Mouse (Mus musculus): ENCODE measurements at regions not wholly inside any gene's neighbourhood (a gene's known extent, or its start where the extent isn't known, plus 50 kb on each side); places are given as distances from the start of the nearest gene placed in this dataset.

DNA sequence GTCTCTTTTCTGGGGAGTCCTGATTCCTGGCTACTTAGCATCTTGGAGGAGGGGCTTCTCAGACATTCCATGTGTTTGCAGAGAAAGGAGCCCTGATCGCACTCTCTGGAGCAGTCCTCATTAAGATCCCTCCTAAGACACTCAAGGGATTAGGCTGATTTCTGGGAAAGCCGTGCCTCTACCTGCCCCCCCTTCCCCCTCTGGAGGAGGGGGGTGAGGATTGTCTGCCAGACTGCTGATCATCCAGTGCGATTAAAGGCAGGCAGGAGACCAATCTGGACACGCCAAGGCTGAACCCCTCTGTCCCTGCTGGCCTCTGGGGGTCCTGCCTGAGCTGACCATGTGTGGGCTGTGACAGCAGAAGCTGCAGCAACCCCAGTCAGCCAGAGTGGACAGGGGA lies 65.4 kb downstream of the Vegfa start:
- DNase-seq: no peak

DNA sequence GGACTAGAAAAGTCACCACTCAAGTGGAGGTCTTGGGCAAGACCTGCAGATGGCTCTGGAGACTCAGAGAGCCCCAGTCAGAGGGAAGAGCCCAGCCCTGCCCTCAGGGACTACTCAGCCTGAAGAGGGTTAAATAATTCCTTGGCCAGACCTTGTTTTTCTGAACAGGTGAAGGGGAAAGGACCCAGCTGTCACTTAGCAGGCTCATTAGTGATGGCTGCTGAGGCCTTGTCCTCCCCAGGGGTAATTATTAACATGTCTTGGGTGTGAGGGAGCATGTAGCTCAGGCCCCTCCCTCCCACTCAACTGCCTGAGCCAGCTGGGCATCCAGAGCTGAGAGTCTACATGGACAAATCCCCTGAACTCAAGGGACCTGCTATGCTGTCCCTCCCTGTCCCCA lies 68.1 kb downstream of the Vegfa start:
- no peak for DNase-seq

DNA sequence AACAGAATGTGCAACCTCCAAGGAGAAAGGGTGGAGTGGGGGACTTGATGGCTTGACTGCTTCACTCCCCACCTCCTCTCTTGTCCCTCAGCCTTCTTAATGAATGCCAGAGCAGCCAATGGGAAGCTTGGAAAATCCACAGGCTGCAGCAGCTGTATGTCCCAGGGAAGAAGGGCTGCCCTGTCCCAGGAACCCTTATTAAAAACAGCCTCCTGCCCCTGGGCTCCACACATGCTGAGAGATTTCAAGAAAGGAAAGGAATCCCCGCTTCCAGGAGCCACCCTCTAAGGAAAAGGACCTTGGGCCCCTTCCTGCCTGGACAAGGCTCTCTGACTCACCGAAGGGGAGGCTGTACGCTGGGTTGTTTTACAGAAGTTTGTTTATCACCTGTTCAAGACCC lies 68.8 kb downstream of the Vegfa start:
- no peak for DNase-seq

DNA sequence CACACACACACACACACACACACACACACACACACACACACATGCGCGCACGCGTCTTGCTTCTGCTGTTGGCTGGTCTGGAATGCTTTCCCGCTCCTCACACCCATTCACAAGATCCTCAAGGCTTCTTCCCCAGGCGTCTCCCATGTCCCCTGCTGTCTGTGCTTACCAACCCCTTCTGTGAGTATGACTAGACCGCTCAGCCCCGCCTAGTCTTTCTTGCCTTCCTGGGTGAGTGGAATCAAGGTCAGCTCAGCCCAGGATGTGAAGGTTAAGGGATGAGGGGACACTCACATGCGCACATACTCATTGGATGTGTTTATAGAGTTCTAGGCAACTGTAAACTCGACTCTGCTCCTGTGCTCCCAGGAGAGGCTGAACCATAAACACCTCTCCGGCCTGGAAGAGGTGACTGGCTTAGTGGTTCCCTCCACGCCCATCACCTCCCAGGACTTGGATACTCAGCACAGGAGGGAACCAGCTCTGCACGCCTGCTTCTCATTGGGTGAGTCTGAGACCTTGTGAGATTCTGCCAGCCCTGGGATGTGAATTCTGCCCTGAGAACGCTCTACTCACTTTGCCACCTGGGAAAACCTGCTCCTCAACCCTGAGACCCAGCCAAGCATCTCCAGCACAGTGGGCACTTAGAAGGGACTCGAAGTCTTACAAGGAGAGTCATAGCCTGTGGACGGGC lies 70.4 kb downstream of the Vegfa start:
- no peak for DNase-seq

DNA sequence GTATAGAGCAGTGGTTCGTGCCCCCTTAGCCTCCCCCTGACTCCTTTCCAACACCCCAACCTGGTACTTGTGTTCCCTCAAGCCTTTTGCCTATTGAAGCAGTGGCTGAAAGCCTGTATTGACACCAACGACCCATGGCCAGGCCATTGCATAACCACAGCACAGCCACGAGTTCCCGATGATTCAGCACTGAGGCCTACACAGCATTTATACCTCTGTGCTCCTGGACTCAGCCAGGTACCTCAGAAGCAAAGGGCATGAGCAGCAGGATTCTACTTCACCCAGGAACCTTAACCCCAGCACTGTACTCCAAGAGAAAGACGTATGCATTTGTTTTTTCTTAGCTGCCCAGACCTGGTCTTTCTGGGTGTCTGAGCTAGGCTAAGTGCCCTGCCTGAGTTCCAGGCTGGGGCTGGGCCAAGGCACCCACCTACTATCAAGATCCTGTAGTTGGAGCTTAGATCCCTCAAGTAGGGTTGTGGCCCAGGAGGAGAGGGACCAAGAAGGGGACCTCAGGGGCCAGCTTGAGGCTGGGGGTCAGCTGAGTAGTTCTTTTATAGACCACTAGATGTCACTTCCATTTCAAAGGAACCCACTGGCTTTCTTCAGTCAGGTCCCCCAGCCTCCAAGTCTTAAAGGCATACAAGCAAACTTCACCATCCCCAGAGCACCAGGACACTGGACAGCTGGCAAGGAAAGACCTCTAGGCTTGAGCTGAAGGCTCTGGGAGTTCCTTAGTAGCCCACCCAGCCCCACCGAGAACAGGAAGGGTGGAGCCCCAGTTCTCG lies 73.9 kb downstream of the Vegfa start:
- no peak for DNase-seq

DNA sequence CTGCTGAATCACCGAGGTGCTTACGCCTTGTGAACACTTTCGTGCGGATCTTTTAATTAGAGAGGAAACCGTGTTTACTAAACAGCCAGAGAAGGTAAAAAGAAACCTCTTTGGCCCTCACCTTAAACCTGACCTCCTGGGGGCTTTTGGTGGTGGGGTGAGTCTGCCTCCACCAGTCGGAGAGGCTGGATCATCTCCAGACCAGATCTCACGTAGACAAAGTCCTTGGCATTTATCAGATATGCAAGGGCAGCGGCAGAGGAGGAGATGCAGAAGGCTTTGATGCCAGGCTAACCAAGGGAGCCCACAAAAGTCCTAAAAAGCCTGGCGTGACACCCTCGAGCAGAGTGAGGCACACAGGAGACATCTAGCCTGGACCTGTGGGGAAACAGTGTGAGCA lies 76.7 kb downstream of the Vegfa start:
- DNase-seq: no peak

DNA sequence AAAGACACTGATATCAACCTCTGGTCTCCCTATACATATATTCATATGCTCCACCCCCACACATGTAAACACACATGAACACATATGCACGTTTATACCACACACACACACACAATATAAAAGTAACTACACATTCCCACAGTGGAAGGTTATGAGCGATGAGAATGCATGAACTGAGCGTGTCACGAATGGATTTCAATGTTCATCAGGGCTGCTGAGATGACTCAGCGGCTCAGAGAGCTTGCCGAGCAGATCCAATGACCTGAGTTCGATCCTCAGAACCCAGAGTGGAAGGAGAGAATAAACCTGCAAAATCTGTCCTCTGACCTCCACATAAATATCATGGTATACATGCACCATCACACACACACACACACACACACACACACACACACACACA lies 77.3 kb downstream of the Vegfa start:
- DNase-seq: no peak

DNA sequence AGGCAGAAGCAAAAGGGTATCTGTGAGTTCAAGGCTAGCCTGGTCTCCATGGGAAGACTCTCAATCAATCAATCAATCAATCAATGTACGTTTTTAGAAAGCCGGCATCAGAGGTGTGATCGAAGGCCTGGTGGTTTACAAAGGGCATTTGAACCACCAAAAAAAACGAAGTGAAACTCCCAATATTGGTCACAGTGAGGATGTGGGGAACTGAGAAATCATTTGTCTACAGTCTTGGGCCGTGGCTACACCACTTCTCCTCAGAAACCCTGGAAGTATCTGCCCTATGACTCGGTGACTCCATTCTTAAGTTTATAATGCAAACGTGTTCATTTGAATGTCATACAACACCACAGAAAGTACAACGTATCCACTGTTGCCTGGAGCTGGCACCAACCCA lies 78.6 kb downstream of the Vegfa start:
- DNase-seq: no peak

DNA sequence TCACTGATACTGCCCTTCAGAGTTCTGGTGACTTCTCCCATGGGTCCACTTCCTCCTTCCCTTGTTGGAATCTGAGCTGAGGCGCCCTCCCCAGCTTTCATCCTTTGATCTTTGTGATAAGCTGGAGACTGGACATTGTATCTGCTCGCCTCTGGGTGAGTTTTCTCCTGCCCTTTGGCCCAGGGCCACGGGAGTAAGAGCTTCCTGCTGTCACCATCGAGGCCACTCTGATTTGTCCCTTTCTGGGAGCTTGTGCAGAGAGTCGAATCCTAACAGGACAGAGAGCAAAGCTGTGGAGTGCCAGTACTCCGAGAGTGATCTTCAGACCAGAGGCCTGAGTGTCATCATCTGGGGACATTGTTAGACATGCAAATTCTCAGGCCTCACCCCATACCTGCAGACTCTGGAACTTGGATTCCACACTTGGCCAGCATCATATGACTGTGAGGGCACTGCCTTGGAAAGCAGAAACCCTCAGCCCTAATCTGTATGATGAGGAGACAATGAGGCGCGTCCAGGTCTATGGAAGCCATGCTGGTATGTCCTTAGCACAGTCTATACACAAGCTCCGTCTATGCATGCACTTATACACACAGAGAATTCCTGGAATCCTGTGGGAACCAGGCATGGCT lies 81.5 kb downstream of the Vegfa start:
- DNase-seq: no peak

DNA sequence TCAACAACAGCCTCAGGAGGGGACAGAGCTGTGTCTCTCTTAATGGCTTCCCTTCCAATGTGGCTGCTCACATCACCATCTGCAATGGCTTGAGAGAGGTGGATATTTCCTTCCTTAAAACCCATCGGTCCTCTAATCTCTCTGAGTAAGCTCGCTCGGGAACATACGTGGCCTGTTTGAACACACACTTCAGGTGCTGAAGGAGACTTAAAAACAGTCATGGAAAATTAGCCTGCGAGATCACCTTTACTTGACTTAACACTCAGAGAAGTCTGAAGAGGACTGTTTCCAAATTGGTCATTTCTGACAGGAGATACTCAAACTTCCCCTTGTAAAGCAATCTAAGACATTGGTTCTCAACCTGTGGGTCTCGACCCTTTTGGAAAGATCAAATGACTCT lies 83.0 kb downstream of the Vegfa start:
- DNase-seq: no peak

DNA sequence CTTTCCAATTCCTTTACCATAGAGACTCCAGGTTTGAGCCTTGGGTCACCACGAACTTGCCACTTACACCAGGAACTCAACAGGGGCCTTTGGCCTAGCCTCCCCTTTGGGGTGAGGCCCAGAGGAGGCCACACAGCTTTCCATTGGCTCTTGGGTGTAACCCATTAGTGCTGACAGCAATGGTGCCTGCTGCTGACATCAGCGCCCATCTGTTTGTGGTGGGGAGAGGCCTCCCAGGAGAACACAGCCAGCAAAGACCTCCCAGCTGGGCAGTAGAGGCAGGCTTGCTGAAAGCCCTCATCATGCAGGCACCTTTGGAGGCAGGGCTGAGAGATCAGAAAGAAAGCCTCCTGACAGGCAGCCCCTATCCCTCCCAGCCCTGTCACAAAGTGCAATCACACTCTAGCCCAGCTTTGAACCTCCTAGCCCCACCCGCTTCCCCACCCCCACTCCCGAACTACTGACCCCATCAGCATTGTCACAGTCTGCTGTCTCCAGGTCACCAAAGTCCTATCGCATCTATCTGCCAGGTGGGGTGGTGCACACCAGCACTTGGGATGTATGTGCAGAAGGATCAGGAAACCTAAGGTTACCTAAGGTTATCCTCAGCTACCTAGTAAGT lies 83.7 kb downstream of the Vegfa start:
- no peak for DNase-seq

DNA sequence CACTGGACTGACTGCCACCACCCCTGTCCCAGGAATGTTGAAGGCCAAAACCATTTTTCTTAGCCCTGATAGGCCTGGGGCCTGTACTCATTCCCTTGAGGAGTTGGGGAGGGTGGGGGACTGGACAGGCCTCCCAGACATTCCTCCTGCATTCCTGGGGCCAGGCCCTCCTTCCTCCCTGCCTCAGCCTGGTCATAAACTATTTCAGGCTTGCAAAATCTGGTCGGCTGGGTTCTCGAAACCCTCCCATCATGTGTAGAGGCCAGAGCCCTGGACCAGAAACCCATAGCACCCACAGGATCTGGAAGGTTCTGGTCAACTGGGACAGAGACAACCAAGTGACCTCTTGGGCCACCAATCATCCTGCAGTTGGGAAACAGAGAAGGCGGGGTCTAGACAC lies 87.2 kb downstream of the Vegfa start:
- DNase-seq: no peak

DNA sequence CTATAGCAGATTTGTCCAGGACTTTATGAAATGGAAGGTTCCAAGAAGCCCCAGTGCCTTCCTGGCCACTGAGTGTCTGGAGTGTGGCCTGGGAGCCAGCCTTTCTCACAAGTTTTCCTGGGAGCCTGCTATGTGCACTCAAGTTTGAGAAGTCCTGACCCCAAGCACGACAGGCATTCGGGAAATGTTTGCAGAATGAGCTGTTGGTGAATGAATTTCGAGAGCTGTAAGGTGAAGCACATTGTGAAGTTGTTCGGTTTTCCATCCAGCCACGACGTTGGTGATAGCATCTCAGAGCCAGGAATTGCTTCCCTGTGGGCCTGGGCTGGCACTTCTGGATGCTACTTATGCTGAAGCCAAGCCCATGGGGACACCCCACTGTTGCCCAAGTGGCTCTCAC lies 88.9 kb downstream of the Vegfa start:
- DNase-seq: no peak

DNA sequence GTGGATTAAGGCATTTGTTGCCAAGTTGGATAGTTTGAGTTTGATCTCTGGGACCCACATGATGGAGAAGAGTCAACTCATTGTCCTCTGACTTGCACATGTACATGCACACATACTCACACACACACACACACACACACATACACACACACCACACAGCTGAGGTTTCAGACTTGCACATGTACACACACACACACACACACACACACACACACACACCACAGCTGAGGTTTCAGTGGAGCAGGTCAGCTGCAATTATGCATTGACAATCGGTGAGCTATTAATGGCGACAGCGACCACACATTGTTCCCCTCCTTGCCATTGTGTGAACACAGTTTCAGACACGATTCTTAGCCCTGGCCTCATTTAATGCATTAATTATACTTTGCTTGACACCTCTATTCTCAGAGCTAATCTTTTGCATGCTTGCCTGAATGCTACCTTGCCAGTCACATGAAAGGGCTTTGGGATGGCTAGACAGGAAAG lies 90.2 kb downstream of the Vegfa start:
- DNase-seq: no peak

DNA sequence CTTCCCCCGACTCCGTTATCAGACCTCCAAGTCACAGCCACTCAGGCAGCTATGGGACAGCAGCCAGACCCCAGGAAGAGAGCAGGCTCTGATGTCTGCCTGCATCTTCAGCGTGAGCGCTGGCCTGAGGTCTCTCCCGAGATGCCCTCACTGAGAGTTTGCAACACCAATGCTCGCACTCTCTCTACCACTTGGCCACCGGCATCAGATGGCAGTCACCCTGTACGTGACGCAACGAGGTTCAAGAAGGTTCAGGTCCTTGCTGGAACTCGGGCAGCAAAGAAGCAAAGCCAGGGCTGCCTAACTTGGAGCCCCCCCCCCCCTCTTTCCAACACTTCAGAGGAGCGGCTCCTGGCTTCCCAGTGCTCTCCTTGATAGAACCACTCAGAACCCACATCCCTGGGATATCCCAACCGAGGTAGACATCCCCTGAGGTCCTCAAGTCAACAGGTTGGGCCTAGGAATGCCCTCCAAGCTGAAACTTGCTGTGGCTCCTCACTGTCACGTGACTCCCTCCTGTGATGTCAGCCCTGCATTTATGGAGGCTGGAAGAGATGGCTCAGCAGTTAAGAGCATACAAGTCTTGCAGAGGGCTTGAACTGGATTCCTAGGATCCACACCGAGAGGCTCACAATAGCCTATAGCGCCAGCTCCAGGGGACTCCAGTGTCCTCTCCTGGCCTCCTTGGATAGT lies 91.9 kb downstream of the Vegfa start:
- no peak for DNase-seq

DNA sequence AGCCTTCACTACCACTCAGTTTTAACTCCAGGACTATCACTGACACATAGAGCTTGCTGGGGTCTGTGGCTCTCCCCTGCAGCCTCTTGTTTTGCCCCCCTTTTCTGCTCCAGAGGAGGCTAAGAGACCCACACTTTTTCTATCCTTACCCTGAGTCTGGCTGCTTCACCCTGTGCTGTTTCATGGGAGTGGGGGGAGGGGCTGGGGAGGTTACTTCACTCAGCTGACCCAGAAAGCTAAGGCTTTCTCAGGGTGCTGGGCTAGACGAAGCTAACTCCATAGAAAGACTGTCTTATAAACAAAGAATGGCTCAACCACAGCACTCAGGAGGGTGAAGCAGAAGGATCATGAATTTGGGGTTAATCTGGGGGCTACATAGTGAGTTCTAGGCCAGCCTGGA lies 93.9 kb downstream of the Vegfa start:
- no peak for DNase-seq

DNA sequence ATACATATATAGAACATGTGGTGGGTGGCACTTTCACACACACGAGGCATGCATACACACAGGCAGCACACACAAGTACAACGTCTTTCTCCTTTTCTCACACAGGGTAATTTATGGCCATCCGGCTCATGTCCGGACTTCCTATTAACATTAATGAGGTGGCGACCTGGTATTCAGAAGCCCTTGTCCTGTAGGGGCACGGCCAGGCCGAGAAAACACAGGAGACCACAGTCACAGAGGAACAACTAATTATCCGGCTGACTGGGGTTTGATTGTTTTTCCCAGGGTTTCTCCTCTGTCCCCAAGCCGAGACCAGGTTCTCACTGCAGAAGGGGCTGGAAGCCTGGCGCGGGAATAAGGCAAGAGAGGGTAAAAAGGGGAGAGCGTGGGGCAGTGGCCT lies 95.6 kb downstream of the Vegfa start:
- no peak for DNase-seq

DNA sequence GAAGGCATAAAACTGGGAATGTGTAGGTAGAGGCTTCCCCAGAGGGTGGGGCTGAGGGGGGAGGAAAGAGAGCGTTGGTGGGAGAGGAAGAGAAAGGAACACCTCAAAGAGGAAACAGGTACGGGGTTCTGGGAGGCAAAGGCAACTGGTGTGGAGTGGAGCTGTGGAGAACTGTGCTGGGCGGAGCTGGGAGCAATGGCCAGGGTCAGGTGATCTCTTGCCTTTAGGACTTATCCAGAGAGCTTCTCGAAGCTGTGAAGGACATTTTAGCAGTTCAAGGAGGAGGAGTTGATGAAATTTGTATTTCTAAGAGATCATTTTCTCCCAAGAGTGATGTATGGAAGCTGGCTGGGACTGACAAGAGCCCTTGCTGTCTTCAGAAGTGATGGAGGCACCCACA lies 96.9 kb downstream of the Vegfa start:
- DNase-seq: no peak

DNA sequence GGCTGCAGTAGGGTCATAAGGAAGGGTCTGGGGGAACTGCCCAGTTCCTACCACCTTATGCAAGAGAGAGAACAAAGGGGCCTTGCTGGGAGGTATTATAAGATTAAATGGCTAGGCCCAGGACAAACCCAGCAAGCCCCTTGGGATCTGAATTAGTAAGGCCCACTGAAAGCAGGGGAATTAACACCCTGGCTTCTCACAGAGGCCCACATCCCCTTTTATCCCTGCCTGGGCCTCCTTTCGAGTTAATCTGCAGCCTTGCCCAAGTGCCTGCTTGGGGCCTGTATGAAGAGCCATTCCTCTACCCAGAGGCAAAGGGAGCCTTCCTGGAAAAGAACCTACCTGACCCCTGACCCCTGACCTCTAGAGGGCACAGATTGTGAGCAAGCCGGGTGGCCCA lies 98.2 kb downstream of the Vegfa start:
- DNase-seq: no peak

DNA sequence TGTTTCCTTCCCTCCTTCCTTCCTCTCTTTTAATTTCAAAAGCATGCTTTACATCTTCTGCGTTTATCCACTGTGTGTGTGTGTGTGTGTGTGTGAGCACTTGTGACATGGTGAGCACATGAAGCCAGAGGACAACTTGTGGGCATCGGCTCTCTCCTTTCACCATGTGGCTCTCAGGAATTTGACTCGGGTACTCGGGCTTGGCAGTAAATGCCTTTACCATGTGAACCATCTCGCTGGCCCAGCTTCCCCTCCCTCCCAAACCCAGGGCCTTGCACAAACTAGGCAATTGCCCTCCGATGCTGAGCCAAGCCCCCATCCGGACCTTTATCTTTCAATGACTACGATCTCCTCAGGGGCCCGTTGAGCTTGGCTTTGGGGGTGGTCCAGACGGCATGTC lies 99.1 kb downstream of the Vegfa start:
- DNase-seq: no peak

DNA sequence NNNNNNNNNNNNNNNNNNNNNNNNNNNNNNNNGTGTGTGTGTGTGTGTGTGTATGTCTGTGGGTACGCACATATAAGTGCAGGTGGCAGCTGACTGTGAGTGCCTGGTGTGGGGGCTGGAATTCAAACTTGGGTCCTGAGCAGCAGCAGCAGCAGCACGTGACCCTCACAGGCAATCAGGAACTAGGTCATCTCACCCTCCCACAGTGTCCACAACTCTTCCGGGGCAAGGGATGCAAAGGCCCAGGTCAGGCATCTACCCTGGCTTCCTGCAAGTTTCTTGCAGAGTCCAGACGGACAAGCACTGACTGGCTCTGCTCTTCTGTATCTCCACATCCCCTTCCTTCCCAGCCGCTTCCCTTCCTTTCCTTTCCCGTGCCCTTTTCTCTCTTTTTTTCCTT lies 99.6 kb downstream of the Vegfa start:
- no peak for DNase-seq

DNA sequence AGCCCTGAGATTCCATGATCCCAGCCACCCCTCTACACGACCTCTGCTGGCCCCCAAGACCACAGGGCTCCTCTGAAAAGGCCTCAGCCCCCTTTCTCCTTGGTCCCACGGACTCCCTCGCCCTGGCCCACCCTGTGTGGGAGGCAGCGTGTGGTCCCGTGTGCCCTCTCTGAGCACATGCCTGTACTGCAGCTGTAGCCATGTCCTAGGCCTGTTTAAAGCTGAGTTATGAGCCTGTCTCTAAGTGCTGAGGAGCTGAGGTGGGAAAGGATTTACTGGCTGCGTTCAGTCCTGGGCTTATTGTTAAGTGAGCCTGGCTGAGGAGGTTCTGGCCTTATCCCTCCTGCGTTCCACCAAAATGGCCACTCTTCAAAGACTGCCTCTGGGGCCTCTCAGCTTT lies 102.6 kb downstream of the Vegfa start:
- no peak for DNase-seq

DNA sequence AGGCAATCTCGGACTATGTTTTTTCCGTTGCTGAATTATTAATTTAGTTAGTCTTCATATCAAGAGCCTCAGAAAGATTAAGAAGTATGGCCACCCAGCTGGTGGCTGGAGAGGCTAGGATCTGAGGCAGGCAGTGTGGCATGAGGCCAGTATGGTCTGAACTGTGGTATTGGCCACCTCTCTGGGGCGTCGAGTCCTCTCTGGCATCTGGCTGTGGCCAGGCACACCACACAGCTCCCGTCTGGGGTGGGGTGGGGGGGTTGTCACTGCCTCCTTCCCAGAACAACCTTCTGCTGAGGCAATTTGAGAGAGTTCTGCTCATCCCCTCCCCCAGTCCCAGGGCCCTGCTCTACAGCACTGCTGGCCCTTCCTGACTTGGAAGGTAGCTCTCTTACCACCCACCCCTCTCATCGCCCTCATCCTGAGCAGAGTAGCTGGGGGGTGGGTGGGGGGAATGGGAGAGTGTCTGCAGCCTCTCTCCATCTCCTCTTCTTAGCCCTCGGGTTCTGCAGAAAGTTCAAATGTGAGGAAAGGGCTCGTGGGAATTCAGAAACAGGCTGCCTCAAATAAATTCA lies 103.2 kb downstream of the Vegfa start:
- DNase-seq: no peak
